Mouse (Mus musculus) forebrain, postnatal 0 days (tissue): ENCODE measurements at regions not wholly inside any gene's neighbourhood (a gene's known extent, or its start where the extent isn't known, plus 50 kb on each side); places are given as distances from the start of the nearest gene placed in this dataset.

Source experiments
- ATAC-seq: fragments of 200-750 bp; cut with Nextera tagmentation; 2 replicates; pipeline ENCODE4 v1.8.0; 2017; ENCODE audit warnings: mild to moderate bottlenecking, moderate library complexity
- DNase-seq: peaks from one replicate; pipeline ENCODE4 v3.0.0-alpha.2; 2015
- H3K27ac ChIP-seq: fragments of 300-500 bp; sonication (generic); 2 replicates; pipeline ENCODE4 v1.5.1; 2014; ENCODE audit warnings: low read depth, mild to moderate bottlenecking, antibody characterized with exemption, low read length, moderate library complexity, mixed read lengths
- H3K27me3 ChIP-seq: fragments of 300-500 bp; sonication (generic); 2 replicates; pipeline ENCODE4 v1.6.1; 2014; ENCODE audit warnings: mild to moderate bottlenecking, low read length, mixed read lengths; ENCODE audit not compliant: insufficient read depth
- H3K36me3 ChIP-seq: fragments of 300-500 bp; sonication (generic); 2 replicates; pipeline ENCODE4 v1.6.1; 2014; ENCODE audit warnings: mild to moderate bottlenecking, moderate library complexity; ENCODE audit not compliant: insufficient read depth
- H3K4me1 ChIP-seq: fragments of 300-500 bp; sonication (generic); 2 replicates; pipeline ENCODE4 v1.6.1; 2014; ENCODE audit warnings: antibody characterized with exemption; ENCODE audit not compliant: insufficient read depth
- H3K4me2 ChIP-seq: fragments of 300-500 bp; sonication (generic); 2 replicates; pipeline ENCODE4 v1.6.1; 2014; ENCODE audit warnings: low read depth, mild to moderate bottlenecking, moderate library complexity
- H3K4me3 ChIP-seq: fragments of 300-500 bp; sonication (generic); 2 replicates; pipeline ENCODE4 v1.5.1; 2014; ENCODE audit warnings: low read depth, low read length, mixed read lengths
- H3K9ac ChIP-seq: fragments of 300-500 bp; sonication (generic); 2 replicates; pipeline ENCODE4 v1.6.1; 2014; ENCODE audit warnings: mild to moderate bottlenecking
- H3K9me3 ChIP-seq: fragments of 300-500 bp; sonication (generic); 2 replicates; pipeline ENCODE4 v1.6.1; 2016; ENCODE audit warnings: low read length
- CTCF ChIP-seq: sonication (generic); IDR thresholded peaks from 2 replicates; pipeline ENCODE4 v1.5.1; 2016; ENCODE audit warnings: antibody characterized with exemption, control low read depth, low read depth
- WGBS: fragments of 180-500 bp; shearing (Covaris S2); extraction: QIAGEN DNeasy Blood & Tissue Kit; methylation state at CpG from one replicate; pipeline ENCODE4 v1.1.7; 2014; 5-methylcytosine and 5-hydroxymethylcytosine counted together

GRCm38 (mm10) chr7:69398299-69398698 lies 649.3 kb upstream of the Arrdc4 start:
- H3K27ac ChIP-seq, result no peak overlapping the region
- WGBS, result 8% methylated on average over 4 of the region's 4 CpGs
- no peak overlapping the region for H3K4me3 ChIP-seq
- no peak overlapping the region for H3K9ac ChIP-seq
- no peak for TF ChIP-seq CTCF
- H3K4me2 ChIP-seq, result no peak overlapping the region
- no peaks in the 10 kb centered on the region for H3K4me1 ChIP-seq
- DNase-seq (peak; percentile 1), ATAC-seq (peak; percentile 25; the same call in 1 of the 2 replicates)
- no peaks in the 10 kb centered on the region for H3K27me3 ChIP-seq
- H3K9me3 ChIP-seq, result no peaks in the 10 kb centered on the region
- H3K36me3 ChIP-seq, result no peaks in the 10 kb centered on the region

GRCm38 (mm10) chr7:69396868-69397267 lies 647.8 kb upstream of the Arrdc4 start:
- peak; percentile 9 for DNase-seq

More at GRCm38 (mm10) chr7:69396868-69397267, 647.8 kb upstream of the Arrdc4 start:
- no peaks in the 10 kb centered on the region for H3K27me3 ChIP-seq
- no peak overlapping the region for H3K4me2 ChIP-seq
- no peaks in the 10 kb centered on the region for H3K36me3 ChIP-seq
- H3K27ac ChIP-seq, result no peak overlapping the region
- 76% methylated on average over 2 of the region's 2 CpGs for WGBS
- no peaks in the 10 kb centered on the region for H3K9me3 ChIP-seq
- H3K4me1 ChIP-seq, result no peaks in the 10 kb centered on the region
- no peak overlapping the region for H3K9ac ChIP-seq
- H3K4me3 ChIP-seq, result no peak overlapping the region
- no peak for TF ChIP-seq CTCF
- no peak for ATAC-seq
